Mouse (Mus musculus) layer of hippocampus, adult 9-11 months (tissue): ENCODE measurements around the gene AI987944.

Experiments used
- DNase-seq: peaks from one replicate; pipeline ENCODE4 v3.0.0; 2022

AI987944 gene

DNA sequence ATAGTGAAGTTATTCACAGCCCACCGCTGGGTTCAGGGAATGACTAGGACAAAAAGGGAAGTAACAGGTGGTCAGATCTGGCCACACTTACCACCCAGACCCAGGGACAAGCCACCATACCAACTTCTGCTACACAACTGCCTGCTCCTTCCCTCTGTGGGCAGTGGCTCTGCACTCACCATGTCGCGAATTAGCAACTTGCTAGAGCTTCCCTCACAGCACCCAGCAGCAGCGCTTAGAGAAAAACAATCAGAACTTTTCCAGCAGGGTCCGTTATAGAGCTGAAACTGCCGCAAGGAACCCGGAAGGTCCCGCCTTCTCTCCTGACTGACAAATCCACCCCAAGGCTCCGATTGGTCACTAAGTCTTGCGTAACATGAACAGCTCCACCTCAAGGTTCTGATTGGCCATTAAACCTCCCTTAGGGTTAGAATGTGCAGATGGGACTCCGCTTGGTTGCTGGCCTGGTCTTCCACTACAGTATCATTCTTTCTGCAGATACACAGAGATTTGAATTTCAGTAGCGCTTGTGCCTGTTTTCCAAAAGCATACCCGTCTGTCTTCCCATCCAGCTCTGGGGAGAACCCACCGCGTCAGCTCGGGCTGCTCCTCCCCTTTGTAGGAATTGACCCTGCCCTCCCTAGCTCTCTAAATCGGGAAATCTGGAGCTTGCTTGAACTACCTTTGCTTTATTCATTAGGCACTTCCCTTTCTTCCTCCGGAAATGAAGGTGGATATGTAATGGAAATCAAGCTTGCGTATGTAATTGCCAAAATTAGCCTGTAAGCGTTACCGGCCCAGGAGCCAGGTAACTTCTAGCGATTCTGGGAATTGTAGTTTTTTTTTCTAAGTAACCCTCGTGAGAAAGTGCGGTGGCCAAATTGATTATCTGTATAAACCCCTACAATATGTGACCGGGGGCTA lies at the start of gene AI987944:
AI987944 (minus strand) TSS at position 332 of the 924 bp plus-strand sequence.
- DNase-seq = peak; percentile 91

DNA sequence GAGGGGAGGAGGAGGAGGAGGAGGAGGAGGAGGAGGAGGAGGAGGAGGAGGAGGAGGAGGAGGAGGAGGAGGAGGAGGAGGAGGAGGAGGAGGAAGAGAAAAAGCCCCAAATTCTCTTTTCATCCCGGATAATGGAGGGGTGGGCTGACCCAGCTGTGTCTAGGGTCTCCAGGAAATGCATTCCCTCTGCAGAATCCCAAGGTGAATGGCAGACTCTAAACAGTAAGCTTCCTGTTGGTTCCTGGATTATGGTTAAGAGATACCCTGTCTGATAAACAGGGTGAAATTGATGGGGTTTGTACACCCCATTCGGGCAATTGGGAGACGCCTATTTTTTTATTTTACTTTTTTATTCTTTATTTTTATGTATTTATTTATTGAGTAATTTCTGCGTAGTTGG lies 951 bp upstream of the AI987944 start:
- DNase-seq = no peak
